Mouse (Mus musculus): ENCODE data around the gene Tchh. TPM values are rescaled to one million over a fixed set of nuclear protein-coding genes. Genes with fewer than 3 reads are reported as not detected.

Gene Tchh
- polyA plus RNA-seq (2012; rRNA removed), result 0.39 and 0.77 TPM in 2 replicates

DNA sequence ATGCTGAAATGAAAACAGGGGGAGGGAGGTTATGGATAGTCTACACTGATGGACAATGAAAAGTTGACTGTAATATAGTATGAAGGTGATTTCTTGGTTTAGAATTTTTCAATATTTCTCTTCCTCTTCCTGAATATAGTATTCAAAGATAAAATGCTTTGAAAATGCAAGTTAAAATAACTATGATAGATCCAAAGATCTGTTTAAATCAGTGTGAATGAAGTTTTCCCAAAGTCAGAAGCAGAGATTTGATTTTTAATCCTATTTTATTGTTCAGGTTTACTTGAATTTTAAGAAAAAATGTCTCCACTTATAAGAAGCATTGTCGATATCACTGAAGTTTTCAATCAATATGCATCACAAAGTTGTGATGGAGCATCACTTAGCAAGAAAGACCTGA lies at the start of gene Tchh:
TSS of gene Tchh (plus strand) at position 301 of the 400 bp plus-strand sequence.

DNA sequence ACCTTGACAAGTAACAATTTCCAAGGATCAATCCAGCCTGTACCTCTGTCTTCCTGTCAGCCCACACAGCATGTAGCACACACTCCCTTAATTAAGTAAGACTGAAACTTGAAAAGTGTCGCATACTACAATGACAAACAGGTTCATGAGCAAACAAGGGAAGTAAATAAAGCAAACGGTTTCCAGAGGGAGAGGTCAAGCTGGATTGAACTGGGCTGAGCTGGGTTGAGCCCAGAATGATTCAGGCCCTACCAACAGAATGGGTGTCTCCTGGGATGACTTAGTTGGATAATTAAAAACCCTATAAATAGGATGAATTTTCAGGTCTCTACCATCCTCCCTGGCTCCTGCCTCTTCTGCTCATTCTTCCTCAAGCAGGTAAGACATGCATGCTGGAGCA lies 48.8 kb upstream of the Tchh start, which contains the start of gene Rptn:
TSS of gene Rptn (plus strand) at position 334 of the 400 bp plus-strand sequence.

GRCm38 (mm10) chr3:93468561-93468960 lies 26.4 kb downstream of the Tchh start, which contains the start of gene Tchhl1:
Gene Tchhl1 (plus strand): TSS chr3:93468754.

Other genes with a start within 250 kb of the Tchh start
- gene Flg2, start 245.1 kb upstream of the Tchh start, polyA plus RNA-seq (2012; rRNA removed), result not detected in 2 replicates
- not detected in 2 replicates for gene Flg, start 168.8 kb upstream of the Tchh start, polyA plus RNA-seq (2012; rRNA removed)
- not detected in 2 replicates for gene Hrnr, start 122.6 kb upstream of the Tchh start, polyA plus RNA-seq (2012; rRNA removed)
- not detected in 2 replicates for gene Rptn, start 48.6 kb upstream of the Tchh start, polyA plus RNA-seq (2012; rRNA removed)
- not detected in 2 replicates for gene Tchhl1, start 26.4 kb downstream of the Tchh start, polyA plus RNA-seq (2012; rRNA removed)
- gene S100a11, start 78.2 kb downstream of the Tchh start, polyA plus RNA-seq (2012; rRNA removed), result 104 and 223 TPM in 2 replicates
- 90.8 and 121 TPM in 2 replicates for gene S100a10, start 112.8 kb downstream of the Tchh start, polyA plus RNA-seq (2012; rRNA removed)
- gene Tdpoz2, start 210.4 kb downstream of the Tchh start, polyA plus RNA-seq (2012; rRNA removed), result not detected in 2 replicates
- gene Tdpoz1, start 234.0 kb downstream of the Tchh start, polyA plus RNA-seq (2012; rRNA removed), result not detected in 2 replicates